Mouse (Mus musculus) small intestine, adult 2 months (tissue): ENCODE measurements at regions not wholly inside any gene's neighbourhood (a gene's known extent, or its start where the extent isn't known, plus 50 kb on each side); places are given as distances from the start of the nearest gene placed in this dataset.

Experiments
- CTCF ChIP-seq: fragments of 200-500 bp; IDR thresholded peaks from 2 replicates; pipeline ENCODE4 v1.5.1; 2012; ENCODE audit warnings: low read depth, mild to moderate bottlenecking, control low read depth, inconsistent platforms, low read length, moderate library complexity, mixed read lengths; ENCODE audit not compliant: insufficient replicate concordance, insufficient read length; ENCODE audit errors: extremely low read depth
- POLR2A ChIP-seq: fragments of 200-500 bp; IDR thresholded peaks from 2 replicates; pipeline ENCODE4 v1.6.1; 2012; ENCODE audit warnings: low read depth, mild to moderate bottlenecking, control low read depth, inconsistent platforms, low read length, moderate library complexity

DNA sequence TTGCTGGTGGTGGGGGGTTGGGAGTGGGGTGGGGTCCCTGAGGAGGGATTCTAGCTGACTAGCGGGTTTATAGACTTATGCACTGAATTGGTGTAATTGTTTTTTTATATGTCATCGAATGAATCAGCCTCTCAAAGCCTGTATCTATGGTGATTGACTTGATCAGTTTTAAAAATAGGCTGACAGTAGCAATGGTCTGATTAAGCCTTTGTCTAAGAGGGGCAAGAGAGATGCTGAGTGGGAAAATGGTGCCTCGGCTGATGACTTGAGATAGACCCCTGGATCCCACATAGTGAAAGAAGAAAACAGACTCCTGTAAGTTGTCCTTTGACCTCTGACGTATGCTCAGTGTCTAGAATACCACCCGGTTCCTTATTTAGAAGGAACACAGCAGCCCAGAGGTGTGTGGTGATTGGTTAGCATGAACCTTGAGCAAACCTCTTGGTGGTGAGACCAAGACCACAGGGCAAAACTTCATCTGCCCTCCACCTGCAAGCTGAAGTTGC, 312.7 kb upstream of the Klf3 start:
- TF ChIP-seq CTCF (no peak), POLR2A (no peak)
